Mouse (Mus musculus) CH12.LX (cell line): ENCODE measurements around the gene Rabgap1l. TPM values are rescaled to one million over a fixed set of nuclear protein-coding genes. Genes with fewer than 3 reads are reported as not detected.

ENCODE experiments used
- DNase-seq: peaks from one replicate; pipeline ENCODE4 v3.0.0-alpha.2; 2013; ENCODE audit errors: extremely low read depth
- H3K27ac ChIP-seq: 2 replicates; pipeline ENCODE4 v1.5.1; 2012; ENCODE audit warnings: low read depth, mild to moderate bottlenecking, control low read depth, moderate library complexity; ENCODE audit not compliant: insufficient read depth
- H3K27me3 ChIP-seq: replicated peaks from 2 replicates; pipeline ENCODE3; 2012; ENCODE audit warnings: inconsistent platforms
- H3K36me3 ChIP-seq, 2 experiments: replicated peaks in 1 of 2; 2 replicates each; pipeline versions ENCODE3 to v1.6.1; 2012; ENCODE audit warnings: inconsistent platforms in 1 of 2, low read length in 1 of 2, mild to moderate bottlenecking in 1 of 2, mixed read lengths in 1 of 2, moderate library complexity in 1 of 2; ENCODE audit not compliant: control insufficient read depth in 1 of 2, insufficient read depth in 1 of 2
- H3K4me1 ChIP-seq, 2 experiments: 2 replicates each; pipeline ENCODE4 v1.6.1; 2012; ENCODE audit warnings: inconsistent platforms in 1 of 2, moderate library complexity in 1 of 2; ENCODE audit not compliant: insufficient read depth in 2 of 2, control insufficient read depth in 1 of 2
- H3K4me2 ChIP-seq: 2 replicates; pipeline ENCODE4 v1.6.1; 2012; ENCODE audit warnings: low read depth, mild to moderate bottlenecking, control low read depth; ENCODE audit not compliant: poor library complexity, insufficient read depth, severe bottlenecking
- H3K4me3 ChIP-seq, 3 experiments: fragments of 150-350 bp in 1 of 3; sonication (generic) in 1 of 3; replicated peaks in 1 of 3; 2 replicates each; pipeline versions ENCODE3 to v1.5.1; 2011 to 2012; ENCODE audit warnings: low read depth in 2 of 3, low read length in 2 of 3, mild to moderate bottlenecking in 2 of 3, moderate library complexity in 2 of 3, control low read depth in 1 of 3, improper control_type of control experiment in 1 of 3, inconsistent platforms in 1 of 3, mixed read lengths in 1 of 3; ENCODE audit not compliant: poor library complexity in 1 of 3
- H3K79me2 ChIP-seq: replicated peaks from 2 replicates; pipeline ENCODE4 v1.6.1; 2012; ENCODE audit warnings: mild to moderate bottlenecking, moderate library complexity; ENCODE audit not compliant: control insufficient read depth, poor library complexity, insufficient read depth, severe bottlenecking; ENCODE audit errors: extremely low read depth
- H3K9ac ChIP-seq: 2 replicates; pipeline ENCODE4 v1.6.1; 2012; ENCODE audit warnings: low read depth, mild to moderate bottlenecking, control low read depth, moderate library complexity; ENCODE audit not compliant: insufficient read depth
- H3K9me3 ChIP-seq: replicated peaks from 2 replicates; pipeline ENCODE3; 2012; ENCODE audit warnings: low read length, inconsistent platforms, mixed read lengths
- BHLHE40 ChIP-seq: IDR thresholded peaks from 2 replicates; pipeline ENCODE4 v1.6.1; 2011; ENCODE audit warnings: mild to moderate bottlenecking, low read depth, low read length, improper control_type of control experiment
- E2F4 ChIP-seq: IDR thresholded peaks from 2 replicates; pipeline ENCODE4 v1.6.1; 2011; ENCODE audit warnings: low read depth, low read length, improper control_type of control experiment; ENCODE audit not compliant: insufficient replicate concordance
- ELF1 ChIP-seq: IDR thresholded peaks from 2 replicates; pipeline ENCODE4 v1.6.1; 2014; ENCODE audit warnings: low read depth, mild to moderate bottlenecking, inconsistent platforms, low read length, improper control_type of control experiment
- EP300 ChIP-seq: IDR thresholded peaks from 2 replicates; pipeline ENCODE4 v1.6.1; 2011; ENCODE audit warnings: low read length, improper control_type of control experiment
- ETS1 ChIP-seq: conservative IDR thresholded peaks from 2 replicates; pipeline ENCODE4 v1.6.1; 2012; ENCODE audit warnings: low read depth, mild to moderate bottlenecking, inconsistent platforms, low read length, improper control_type of control experiment, moderate library complexity
- GABPA ChIP-seq: IDR thresholded peaks from 2 replicates; pipeline ENCODE4 v1.6.1; 2012; ENCODE audit warnings: low read depth, low read length, improper control_type of control experiment, inconsistent platforms; ENCODE audit not compliant: insufficient replicate concordance
- HCFC1 ChIP-seq: IDR thresholded peaks from 2 replicates; pipeline ENCODE4 v1.6.1; 2012; ENCODE audit warnings: low read depth, mild to moderate bottlenecking, inconsistent platforms, low read length, improper control_type of control experiment
- IRF4 ChIP-seq: IDR thresholded peaks from 2 replicates; pipeline ENCODE4 v1.6.1; 2014; ENCODE audit warnings: low read depth, mild to moderate bottlenecking, inconsistent platforms, low read length, improper control_type of control experiment
- JUN ChIP-seq: IDR thresholded peaks from 2 replicates; pipeline ENCODE4 v1.6.1; 2011; ENCODE audit warnings: low read depth, mild to moderate bottlenecking, low read length, improper control_type of control experiment, moderate library complexity; ENCODE audit not compliant: insufficient read depth
- KAT2A ChIP-seq: IDR thresholded peaks from 2 replicates; pipeline ENCODE4 v1.6.1; 2012; ENCODE audit warnings: low read length, improper control_type of control experiment, inconsistent platforms; ENCODE audit not compliant: insufficient replicate concordance
- MAFK ChIP-seq: IDR thresholded peaks from 2 replicates; pipeline ENCODE4 v1.6.1; 2011; ENCODE audit warnings: low read length, improper control_type of control experiment; ENCODE audit not compliant: insufficient replicate concordance
- MAX ChIP-seq: IDR thresholded peaks from 2 replicates; pipeline ENCODE4 v1.6.1; 2011; ENCODE audit warnings: low read length, improper control_type of control experiment
- MAZ ChIP-seq: IDR thresholded peaks from 2 replicates; pipeline ENCODE4 v1.6.1; 2012; ENCODE audit warnings: low read depth, mild to moderate bottlenecking, inconsistent platforms, low read length, improper control_type of control experiment, moderate library complexity
- MEF2A ChIP-seq: IDR thresholded peaks from 2 replicates; pipeline ENCODE4 v1.6.1; 2014; ENCODE audit warnings: low read depth, mild to moderate bottlenecking, inconsistent platforms, low read length, improper control_type of control experiment, borderline replicate concordance
- MXI1 ChIP-seq: IDR thresholded peaks from 2 replicates; pipeline ENCODE4 v1.6.1; 2011; ENCODE audit warnings: mild to moderate bottlenecking, low read depth, low read length, improper control_type of control experiment
- NELFE ChIP-seq: IDR thresholded peaks from 2 replicates; pipeline ENCODE4 v1.6.1; 2011; ENCODE audit warnings: low read depth, low read length, improper control_type of control experiment
- NRF1 ChIP-seq: IDR thresholded peaks from 2 replicates; pipeline ENCODE4 v1.6.1; 2014; ENCODE audit warnings: low read depth, mild to moderate bottlenecking, inconsistent platforms, low read length, improper control_type of control experiment, moderate library complexity
- PAX5 ChIP-seq: IDR thresholded peaks from 2 replicates; pipeline ENCODE4 v1.6.1; 2012; ENCODE audit warnings: low read length, inconsistent platforms, mixed read lengths
- RCOR1 ChIP-seq: conservative IDR thresholded peaks from 2 replicates; pipeline ENCODE4 v1.6.1; 2012; ENCODE audit warnings: low read depth, mild to moderate bottlenecking, inconsistent platforms, low read length, improper control_type of control experiment
- SMC3 ChIP-seq: IDR thresholded peaks from 2 replicates; pipeline ENCODE4 v1.6.1; 2011; ENCODE audit warnings: low read depth, low read length, improper control_type of control experiment
- TBP ChIP-seq: conservative IDR thresholded peaks from 2 replicates; pipeline ENCODE4 v1.6.1; 2011; ENCODE audit warnings: low read depth, low read length, improper control_type of control experiment
- TCF12 ChIP-seq: IDR thresholded peaks from 2 replicates; pipeline ENCODE4 v1.6.1; 2014; ENCODE audit warnings: low read depth, mild to moderate bottlenecking, inconsistent platforms, low read length, improper control_type of control experiment
- UBTF ChIP-seq: IDR thresholded peaks from 2 replicates; pipeline ENCODE4 v1.6.1; 2012; ENCODE audit warnings: low read depth, mild to moderate bottlenecking, inconsistent platforms, low read length, improper control_type of control experiment, moderate library complexity
- USF1 ChIP-seq: IDR thresholded peaks from 2 replicates; pipeline ENCODE4 v1.6.1; 2014; ENCODE audit warnings: low read depth, mild to moderate bottlenecking, inconsistent platforms, low read length, improper control_type of control experiment
- ZC3H11A ChIP-seq: IDR thresholded peaks from 2 replicates; pipeline ENCODE4 v1.6.1; 2012; ENCODE audit warnings: low read depth, mild to moderate bottlenecking, inconsistent platforms, low read length, improper control_type of control experiment
- ZKSCAN1 ChIP-seq: IDR thresholded peaks from 2 replicates; pipeline ENCODE4 v1.6.1; 2012; ENCODE audit warnings: low read depth, inconsistent platforms, low read length, improper control_type of control experiment, borderline replicate concordance
- ZMIZ1 ChIP-seq: IDR thresholded peaks from 2 replicates; pipeline ENCODE4 v1.6.1; 2012; ENCODE audit warnings: low read depth, mild to moderate bottlenecking, inconsistent platforms, low read length, improper control_type of control experiment
- ZNF384 ChIP-seq: IDR thresholded peaks from 2 replicates; pipeline ENCODE4 v1.6.1; 2012; ENCODE audit warnings: low read depth, low read length, improper control_type of control experiment, inconsistent platforms
- dilution Hi-C: fragments of 300-500 bp; cut with MboI; formaldehyde crosslinking; loops from 2 replicates; pipeline ENCODE4 v1.14.3; 2020; ENCODE audit warnings: low sequenced_read_pairs; ENCODE audit not compliant: extremely low pct_unique_long_range_greater_than_20kb, extremely low pct_ligation_motif_present
- in situ Hi-C: fragments of 300-500 bp; cut with MboI; formaldehyde crosslinking; loops from 3 replicates; pipeline ENCODE4 v1.14.3; 2019; ENCODE audit warnings: low sequenced_read_pairs, low pct_ligation_motif_present, low pct_unique_long_range_greater_than_20kb, mixed read lengths
- polyA plus RNA-seq: library from polyadenylated mRNA; unstranded; fragments of >175 nt; gene quantifications from 2 replicates; pipeline ENCODE4 v1.2.1, GENCODE M21; 2012; ENCODE audit warnings: low read depth; ENCODE audit not compliant: insufficient read length
- total RNA-seq, 2 experiments: library from RNA; depleted of rRNA; stranded (reverse); fragments of 300-350 nt in 1 of 2; fragments of >200 nt in 1 of 2; gene quantifications; 2 replicates each; pipeline ENCODE4 v1.2.3; 2012 to 2014

Rabgap1l gene
- total and polyA plus RNA-seq, 3 experiments, result 84.0 to 109 (median 85.6) TPM

GRCm38 (mm10) chr1:160745238-160745930 is 47.6 kb downstream of the Rabgap1l start:
- no peak overlapping the region for H3K27ac ChIP-seq
- peaks cover 55% of the 10 kb centered on the region for H3K79me2 ChIP-seq
- H3K4me2 ChIP-seq, result no peak overlapping the region
- in situ Hi-C loops (loop anchor here (25.0 kb wide), 1 partner anchor 533 kb away; the partner anchor contains the start of gene Cacybp), dilution Hi-C loops (no loop called here)
- H3K4me1 ChIP-seq, result peaks cover 0 to 48% of the 10 kb centered on the region in 2 experiments; a peak in 2 of 4 replicates
- no peak overlapping the region for H3K4me3 ChIP-seq
- H3K9me3 ChIP-seq, result no peaks in the 10 kb centered on the region
- TF ChIP-seq MAX (no peak; the same call in 1 of the 2 replicates), RCOR1 (0 out of 2 replicates have a peak, but pooled peaks have one; percentile 9), MAFK (no peak), GABPA (no peak), IRF4 (no peak), USF1 (no peak), ZMIZ1 (no peak), ETS1 (0 out of 2 replicates have a peak, but pooled peaks have one; percentile 7), BHLHE40 (peak; percentile 97), ZNF384 (peak; percentile 76), MAZ (no peak)
- DNase-seq, result peak; percentile 28
- H3K27me3 ChIP-seq, result no peaks in the 10 kb centered on the region
- H3K36me3 ChIP-seq, result no peaks in the 10 kb centered on the region
- no peak overlapping the region for H3K9ac ChIP-seq

GRCm38 (mm10) chr1:160744009-160744408 is 49.0 kb downstream of the Rabgap1l start:
- DNase-seq, result peak; percentile 72
- no peaks in the 10 kb centered on the region for H3K36me3 ChIP-seq
- in situ Hi-C loops, result loop anchor here (5.0 to 25.0 kb wide), 2 partner anchors 118 to 532 kb away; partner anchors contain the start of gene Cacybp
- dilution Hi-C loops, result no loop called here
- H3K4me2 ChIP-seq, result peak overlapping the region; percentile 86
- H3K79me2 ChIP-seq, result peaks cover 55% of the 10 kb centered on the region
- H3K4me1 ChIP-seq, result peaks cover 0 to 51% of the 10 kb centered on the region in 2 experiments; a peak in 2 of 4 replicates
- no peaks in the 10 kb centered on the region for H3K27me3 ChIP-seq
- no peak overlapping the region for H3K4me3 ChIP-seq
- H3K9ac ChIP-seq, result no peak overlapping the region
- no peaks in the 10 kb centered on the region for H3K9me3 ChIP-seq
- H3K27ac ChIP-seq, result no peak overlapping the region
- TF ChIP-seq NRF1 (no peak), JUN (no peak), IRF4 (peak; percentile 74), KAT2A (no peak), E2F4 (no peak), USF1 (no peak), ZC3H11A (no peak; the same call in 1 of the 2 replicates), UBTF (no peak), MAX (0 out of 2 replicates have a peak, but pooled peaks have one; percentile 35), PAX5 (no peak), MAFK (no peak), TBP (no peak), ZKSCAN1 (no peak), MEF2A (peak; percentile 59; the same call in 1 of the 2 replicates), HCFC1 (no peak), MXI1 (no peak), ELF1 (no peak), TCF12 (0 out of 2 replicates have a peak, but pooled peaks have one; percentile 47), SMC3 (peak; percentile 63), NELFE (no peak), EP300 (peak; percentile 72; the same call in 1 of the 2 replicates), RCOR1 (no peak), MAZ (0 out of 2 replicates have a peak, but pooled peaks have one; percentile 29), ETS1 (peak; percentile 57; the same call in 1 of the 2 replicates)
